Mouse (Mus musculus): ENCODE data around the gene Kif26b.
A peak's percentile ranks its signal among the peaks of the same experiment; 100 is the strongest.

Kif26b gene

GRCm38 (mm10) chr1:178762125-178762741 is 233.3 kb downstream of the Kif26b start:
- ATAC-seq (ENCODE audit: insufficient number of reproducible peaks, low FRiP score, low TSS enrichment): no peak

DNA sequence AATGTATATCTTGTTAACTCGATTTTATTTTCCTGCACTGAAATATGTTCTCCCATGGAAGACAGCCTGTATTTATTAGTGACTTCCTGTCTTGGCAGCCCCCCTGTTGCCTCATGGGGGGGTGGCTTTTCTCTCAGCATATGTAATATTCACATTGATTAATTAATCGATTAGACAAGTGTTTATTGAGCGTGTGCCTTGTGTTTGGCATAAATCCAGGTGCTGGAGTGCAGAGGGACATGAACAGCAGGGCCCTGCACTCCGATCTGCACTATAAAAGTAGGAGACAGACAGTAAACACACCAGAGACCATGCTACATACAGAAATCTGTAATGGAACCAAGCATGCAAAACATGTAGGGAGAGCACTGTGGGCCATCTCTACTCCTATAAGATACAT is 236.0 kb downstream of the Kif26b start:
- ATAC-seq (ENCODE audit: insufficient number of reproducible peaks, low FRiP score, low TSS enrichment): no peak

DNA sequence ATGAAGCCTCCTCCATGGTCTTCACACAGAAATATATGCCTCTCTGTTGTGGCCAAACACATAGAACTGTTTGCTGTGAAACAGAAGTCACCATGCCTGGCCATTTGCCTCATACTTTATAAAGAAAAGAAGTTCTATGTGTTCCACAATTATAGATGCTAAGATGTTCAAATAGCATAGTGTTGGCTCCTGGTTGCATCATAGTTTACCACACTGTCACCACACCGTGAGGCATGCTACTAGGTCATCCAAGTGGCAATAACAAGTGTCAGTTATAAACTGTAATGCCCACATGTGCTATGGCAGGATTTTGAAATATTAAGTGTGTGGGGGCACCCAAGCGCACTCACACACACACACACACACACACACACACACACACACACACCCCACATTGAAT is 236.7 kb downstream of the Kif26b start:
- ATAC-seq (ENCODE audit: insufficient number of reproducible peaks, low FRiP score, low TSS enrichment): no peak

DNA sequence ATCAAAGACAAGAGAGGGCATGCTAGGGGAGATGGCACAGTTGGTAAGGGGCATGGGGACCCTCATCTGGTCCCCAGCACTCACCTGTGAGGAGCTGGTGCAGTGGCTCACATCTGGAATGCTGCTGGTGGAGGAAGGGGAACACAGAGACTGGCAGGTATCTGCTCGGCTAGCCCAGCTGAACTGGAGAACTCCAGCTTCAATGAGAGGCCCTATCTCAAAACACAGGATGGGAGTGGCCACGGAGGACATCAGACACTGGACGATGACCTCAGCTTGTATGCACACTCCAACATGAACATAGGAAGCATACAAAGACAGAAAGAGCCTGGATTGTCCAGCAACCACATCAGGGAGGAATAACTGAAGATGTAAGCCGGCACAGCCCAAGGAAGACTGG is 240.1 kb downstream of the Kif26b start:
- no peak for ATAC-seq (ENCODE audit: insufficient number of reproducible peaks, low FRiP score, low TSS enrichment)

DNA sequence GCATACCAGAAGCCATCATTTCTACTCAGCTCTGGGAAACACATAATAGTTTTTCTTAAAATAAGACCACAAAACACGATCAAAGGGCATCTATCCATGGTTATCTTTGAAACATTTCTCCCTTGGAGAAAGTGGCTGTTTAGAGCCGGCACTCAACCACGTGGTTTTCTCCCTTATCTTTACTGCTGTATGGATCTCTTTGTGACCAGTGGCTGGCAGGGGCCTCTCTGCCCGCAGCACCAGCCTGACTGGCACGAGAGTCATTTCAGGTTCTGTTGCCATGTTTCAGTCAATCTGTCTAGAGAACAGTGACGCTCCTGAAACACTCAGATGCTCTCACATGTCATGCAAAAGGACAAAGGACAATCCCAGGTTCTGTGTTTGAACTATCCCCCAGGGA is 241.1 kb downstream of the Kif26b start:
- ATAC-seq (ENCODE audit: insufficient number of reproducible peaks, low FRiP score, low TSS enrichment): no peak

DNA sequence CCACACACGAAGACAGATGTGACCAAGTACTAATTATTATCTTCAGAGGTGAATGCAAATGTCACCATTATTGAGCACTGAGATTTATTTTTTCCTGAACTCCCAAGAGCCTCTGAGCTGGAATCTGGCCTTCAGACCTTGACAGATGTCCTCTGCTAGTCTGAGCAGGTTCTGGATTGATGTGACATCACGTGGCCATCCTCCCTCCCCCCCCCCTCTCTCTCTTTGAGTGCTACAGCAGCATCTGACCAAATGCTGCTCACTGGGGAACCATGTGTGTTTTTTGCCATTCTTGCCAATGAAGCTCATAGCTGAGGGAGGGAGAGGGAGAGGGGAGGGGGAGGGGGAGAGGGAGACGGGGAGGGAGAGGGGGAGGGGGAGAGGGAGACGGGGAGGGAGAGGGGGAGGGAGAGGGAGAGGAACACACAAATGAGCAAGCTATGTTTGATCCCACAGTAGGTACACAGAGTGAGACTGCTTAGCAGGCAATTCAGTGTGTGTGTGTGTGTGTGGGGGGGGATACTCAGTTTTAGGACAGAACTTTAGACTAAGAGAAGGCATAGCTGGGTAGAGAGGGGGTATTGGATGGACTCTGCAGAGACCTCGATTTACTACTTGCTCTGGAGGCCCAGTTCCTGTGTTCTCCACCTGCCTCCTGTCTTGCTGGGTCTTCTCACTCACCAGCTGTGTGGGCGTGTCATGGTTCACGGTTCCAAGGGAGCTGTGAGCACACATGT is 241.9 kb downstream of the Kif26b start:
- no peak for ATAC-seq (ENCODE audit: insufficient number of reproducible peaks, low FRiP score, low TSS enrichment)

- ATAC-seq (ENCODE audit: insufficient number of reproducible peaks, low FRiP score, low TSS enrichment): no peak
These were observed 250.8 kb downstream of the Kif26b start for GRCm38 (mm10) chr1:178779742-178780141.

GRCm38 (mm10) chr1:178784043-178784442 is 255.1 kb downstream of the Kif26b start:
- ATAC-seq (ENCODE audit: insufficient number of reproducible peaks, low FRiP score, low TSS enrichment): no peak

DNA sequence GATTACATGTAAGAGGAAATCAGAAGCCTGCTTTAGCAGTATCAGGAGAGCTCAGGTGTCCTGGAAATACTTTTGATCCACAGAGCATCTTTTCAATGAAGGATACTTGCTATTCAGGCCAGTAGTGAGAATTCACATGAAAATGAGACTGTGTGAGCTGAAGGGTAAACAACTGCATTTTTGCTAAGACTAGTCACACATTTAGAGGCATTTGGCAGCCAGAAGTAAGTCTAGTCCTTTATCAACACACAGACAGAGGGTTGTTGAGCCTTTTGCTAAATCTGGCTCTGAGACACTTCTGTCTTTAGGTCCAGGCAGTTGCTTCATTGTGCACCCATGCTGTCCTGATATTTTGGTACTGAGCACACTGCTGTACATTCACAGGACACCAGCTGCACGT is 262.3 kb downstream of the Kif26b start:
- ATAC-seq (ENCODE audit: insufficient number of reproducible peaks, low FRiP score, low TSS enrichment): no peak

DNA sequence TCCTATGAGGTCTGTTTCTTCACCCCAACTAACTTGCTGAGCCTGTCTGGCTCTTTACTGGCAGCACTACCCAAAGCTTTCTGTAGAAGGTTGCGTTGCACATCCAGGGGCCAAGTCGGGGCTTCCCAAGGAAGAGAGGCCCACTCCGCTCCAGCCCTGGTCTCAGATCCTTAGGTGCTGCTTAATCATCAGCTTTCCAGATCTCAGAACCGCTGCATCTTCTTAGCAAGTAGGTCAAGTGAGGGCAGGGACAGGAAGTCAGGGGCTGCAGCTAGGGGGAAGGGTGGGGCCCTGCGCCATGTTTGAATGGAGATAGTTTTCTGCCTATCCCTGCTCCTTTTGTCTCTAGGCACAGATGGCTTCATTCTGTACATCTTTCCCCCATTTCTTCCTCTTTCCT is 263.8 kb downstream of the Kif26b start:
- no peak for ATAC-seq (ENCODE audit: insufficient number of reproducible peaks, low FRiP score, low TSS enrichment)

DNA sequence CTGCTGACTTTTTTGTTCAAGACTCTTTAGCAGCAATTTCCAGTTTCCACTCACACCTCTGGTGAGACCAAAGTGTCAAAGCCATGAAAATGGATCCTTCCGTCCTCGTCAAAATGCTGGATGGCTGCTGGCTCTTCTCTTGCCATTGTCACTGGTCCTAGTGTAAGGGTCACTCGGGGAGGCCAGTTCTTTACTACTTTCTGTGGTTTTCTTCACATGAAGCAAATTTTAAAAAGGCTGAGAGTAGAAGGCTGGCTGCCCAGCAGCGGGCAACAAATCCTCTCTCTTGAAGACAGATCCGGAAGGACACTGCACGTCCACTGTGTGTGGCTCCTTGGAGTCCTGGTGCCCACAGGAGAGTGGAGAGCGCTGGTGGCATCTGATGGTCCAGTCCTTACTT is 265.9 kb downstream of the Kif26b start:
- no peak for ATAC-seq (ENCODE audit: insufficient number of reproducible peaks, low FRiP score, low TSS enrichment)

DNA sequence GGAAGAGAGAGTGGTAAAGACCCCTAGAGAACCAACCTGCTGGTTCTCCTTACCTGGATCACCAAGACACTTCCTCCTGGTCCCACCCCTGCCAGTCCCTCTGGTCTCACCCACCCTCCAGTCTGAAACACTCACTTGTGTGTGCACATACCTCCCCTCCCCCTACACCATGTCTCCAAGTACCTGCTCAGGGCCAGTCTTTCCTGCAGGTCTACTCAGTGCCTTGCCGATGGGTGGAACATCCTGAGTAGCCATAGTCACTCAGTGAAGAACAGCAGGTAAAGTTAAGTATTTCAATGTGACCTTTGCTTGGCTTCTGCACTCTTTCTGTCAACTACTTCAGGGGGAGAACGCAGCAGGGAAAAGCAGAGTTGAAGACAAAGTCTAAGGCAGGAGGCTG is 268.5 kb downstream of the Kif26b start:
- ATAC-seq (ENCODE audit: insufficient number of reproducible peaks, low FRiP score, low TSS enrichment): no peak

DNA sequence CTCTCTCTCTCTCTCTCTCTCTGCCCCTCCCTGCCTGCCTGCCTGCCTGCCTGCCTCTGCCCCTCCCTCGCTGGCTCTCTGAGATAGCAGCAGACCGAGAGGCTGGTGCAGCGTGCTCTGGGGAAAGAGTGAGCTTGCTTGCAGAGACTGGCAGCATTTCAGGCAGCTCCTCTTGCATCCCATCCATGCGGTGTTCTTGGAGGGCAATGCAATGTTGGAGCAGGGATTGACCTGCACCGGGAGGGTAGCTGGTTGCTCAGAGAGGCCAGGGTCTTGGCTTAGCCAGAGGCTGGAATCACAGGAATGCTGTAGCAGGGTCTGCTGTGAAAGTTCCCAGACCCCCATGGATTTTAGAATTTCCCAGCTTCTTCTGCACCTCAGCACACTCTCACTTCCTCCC is 269.4 kb downstream of the Kif26b start:
- peak; percentile 89 for ATAC-seq (ENCODE audit: insufficient number of reproducible peaks, low FRiP score, low TSS enrichment)

GRCm38 (mm10) chr1:178798886-178799285 is 270.0 kb downstream of the Kif26b start:
- no peak for ATAC-seq (ENCODE audit: insufficient number of reproducible peaks, low FRiP score, low TSS enrichment)

GRCm38 (mm10) chr1:178799836-178800552 is 271.1 kb downstream of the Kif26b start:
- ATAC-seq (ENCODE audit: insufficient number of reproducible peaks, low FRiP score, low TSS enrichment): peak; percentile 12; the same call in 1 of the 2 replicates

- ATAC-seq (ENCODE audit: insufficient number of reproducible peaks, low FRiP score, low TSS enrichment): no peak
These were observed 274.2 kb downstream of the Kif26b start for GRCm38 (mm10) chr1:178803155-178803554.

DNA sequence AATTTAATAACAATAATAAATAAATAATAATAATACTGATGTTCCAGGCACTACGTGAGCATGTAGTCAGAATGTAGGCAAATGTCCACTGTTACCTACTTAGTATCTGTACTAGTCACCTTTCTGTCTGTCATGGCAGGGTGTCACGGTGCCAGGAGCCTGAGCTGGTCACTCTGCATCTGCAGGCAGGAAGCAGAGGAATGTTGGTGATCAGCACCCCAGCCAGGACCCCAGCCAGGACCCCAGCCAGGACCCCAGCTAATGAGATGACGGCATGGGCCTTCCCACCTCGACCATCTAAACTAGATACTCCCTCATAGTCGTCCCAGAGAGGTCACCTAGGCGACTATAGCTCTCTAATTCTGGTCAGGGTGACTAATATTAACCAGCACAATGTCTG is 288.6 kb downstream of the Kif26b start:
- no peak for ATAC-seq (ENCODE audit: insufficient number of reproducible peaks, low FRiP score, low TSS enrichment)

GRCm38 (mm10) chr1:178819060-178819459 is 290.1 kb downstream of the Kif26b start:
- ATAC-seq (ENCODE audit: insufficient number of reproducible peaks, low FRiP score, low TSS enrichment): no peak

GRCm38 (mm10) chr1:178820079-178820478 is 291.2 kb downstream of the Kif26b start:
- no peak for ATAC-seq (ENCODE audit: insufficient number of reproducible peaks, low FRiP score, low TSS enrichment)

DNA sequence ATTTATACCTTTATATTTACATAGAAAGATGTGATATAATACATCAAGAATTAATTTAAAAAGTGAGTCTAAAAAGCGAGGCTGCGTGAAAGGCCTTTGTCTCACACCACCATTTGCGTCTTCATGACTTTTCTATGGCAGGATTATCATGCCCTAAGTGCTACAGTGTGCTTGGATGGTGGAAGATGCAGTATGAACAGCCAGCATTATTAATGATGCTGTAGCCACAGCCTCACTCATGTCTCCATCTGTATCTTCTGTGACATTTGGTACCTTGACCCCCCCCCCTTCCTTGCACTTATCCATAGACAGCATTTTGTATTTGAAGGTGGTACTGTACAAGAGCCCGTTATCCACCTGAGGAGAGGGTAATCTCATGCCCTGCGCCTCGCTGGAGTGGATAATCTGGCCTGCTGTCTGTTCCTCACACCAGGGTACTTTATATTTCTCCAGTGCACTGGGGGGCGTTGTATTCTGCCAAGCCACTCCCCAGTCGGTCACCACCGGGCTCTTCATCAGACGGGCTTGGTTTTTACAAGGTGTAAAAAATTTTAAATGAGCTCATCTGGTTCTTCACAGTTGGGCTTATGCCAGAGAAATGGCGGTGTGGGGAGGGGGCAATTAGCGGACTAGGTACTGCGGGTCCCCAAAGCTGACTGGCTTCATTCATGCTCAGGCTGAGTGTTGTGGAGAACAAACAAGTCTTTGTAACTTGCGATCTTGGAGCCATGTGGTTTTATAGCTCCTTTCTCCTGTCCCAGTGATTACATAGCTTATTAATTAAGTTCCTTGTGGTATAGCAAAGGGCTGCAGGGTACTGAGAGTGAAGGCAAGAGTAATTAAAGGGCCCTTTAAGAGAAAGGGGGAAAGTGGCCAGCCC is 291.9 kb downstream of the Kif26b start:
- no peak for ATAC-seq (ENCODE audit: insufficient number of reproducible peaks, low FRiP score, low TSS enrichment)

DNA sequence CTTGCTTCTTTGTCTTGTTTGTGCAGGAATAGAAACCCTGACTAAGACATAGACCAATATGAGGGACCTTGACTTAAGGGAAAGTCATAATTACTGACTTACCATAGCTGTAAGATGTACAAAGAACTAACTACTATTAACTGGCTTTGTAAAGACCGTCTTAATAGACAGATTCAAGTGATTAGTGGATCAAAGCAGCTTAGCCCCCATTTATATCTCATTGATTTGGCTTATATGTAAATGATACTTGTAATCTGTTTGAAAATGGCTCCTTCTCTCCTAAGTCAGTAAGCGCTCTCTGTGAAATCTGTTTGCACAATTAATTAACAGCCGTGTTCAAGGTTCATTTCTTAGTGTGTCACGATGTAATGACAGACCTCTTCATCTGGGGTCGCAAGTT is 295.9 kb downstream of the Kif26b start:
- no peak for ATAC-seq (ENCODE audit: insufficient number of reproducible peaks, low FRiP score, low TSS enrichment)

Data from cerebellum, adult (tissue).